Mouse (Mus musculus) olfactory bulb, adult 2 months (tissue): ENCODE data around the gene Pla2g4b.

ENCODE experiments used
- CTCF ChIP-seq: fragments of 200-500 bp; IDR thresholded peaks from 2 replicates; pipeline ENCODE4 v1.5.1; 2012; ENCODE audit warnings: low read depth, mild to moderate bottlenecking, low read length, moderate library complexity; ENCODE audit not compliant: insufficient read depth
- POLR2A ChIP-seq: fragments of 200-500 bp; IDR thresholded peaks from 2 replicates; pipeline ENCODE4 v1.6.1; 2012; ENCODE audit warnings: mild to moderate bottlenecking, low read depth, low read length, moderate library complexity; ENCODE audit not compliant: insufficient read depth

GRCm38 (mm10) chr2:120003970-120004369, 29.2 kb upstream of the Pla2g4b start:
- TF ChIP-seq CTCF (no peak), POLR2A (no peak)
